Mouse (Mus musculus): Measurements from ENCODE around the gene Chchd1. TPM values are rescaled to one million over a fixed set of nuclear protein-coding genes. Genes with fewer than 3 reads are reported as not detected.
A peak's percentile ranks its signal among the peaks of the same experiment; 100 is the strongest.
"Not testable (repeated sequence)": the region's sequence is repeated elsewhere in the genome, so short reads cannot be mapped to it uniquely, and the experiment has no call there.

Chchd1 gene
- total RNA-seq, 4 experiments from 2014 or later = 44.0 to 50.6 (median 49.5) TPM

- peak in 1 of 2 experiments; percentile 65 for DNase-seq (ENCODE audit: low spot score in 2 of 2)
Measured at GRCm38 (mm10) chr14:20686576-20686975, 16.2 kb upstream of the Chchd1 start.

- DNase-seq (ENCODE audit: low spot score in 2 of 2) = no peak
Measured at GRCm38 (mm10) chr14:20689009-20689408, 13.8 kb upstream of the Chchd1 start.

GRCm38 (mm10) chr14:20691772-20692171 lies 11.0 kb upstream of the Chchd1 start:
- no peak for DNase-seq (ENCODE audit: low spot score in 2 of 2)

GRCm38 (mm10) chr14:20693589-20694101 lies 9.2 kb upstream of the Chchd1 start:
- DNase-seq (ENCODE audit: low spot score in 2 of 2) = no peak

GRCm38 (mm10) chr14:20694185-20694883 lies 8.5 kb upstream of the Chchd1 start:
- no peak for DNase-seq (ENCODE audit: low spot score in 2 of 2)

- peak; percentile 72 to 86 for DNase-seq (ENCODE audit: low spot score in 2 of 2)
Measured at GRCm38 (mm10) chr14:20694884-20695760, 7.7 kb upstream of the Chchd1 start, which contains the start of gene Fut11. Fut11 (plus strand) TSS chr14:20694968.

- DNase-seq (ENCODE audit: low spot score in 2 of 2) = peak in 1 of 2 experiments; percentile 41
Measured at GRCm38 (mm10) chr14:20695761-20696520, 6.9 kb upstream of the Chchd1 start.

- peak in 1 of 2 experiments; percentile 67 for DNase-seq (ENCODE audit: low spot score in 2 of 2)
Measured at GRCm38 (mm10) chr14:20696986-20697385, 5.8 kb upstream of the Chchd1 start.

GRCm38 (mm10) chr14:20698515-20698914 lies 4.3 kb upstream of the Chchd1 start:
- DNase-seq (ENCODE audit: low spot score in 2 of 2) = no peak

- DNase-seq (ENCODE audit: low spot score in 2 of 2) = no peak
Measured at GRCm38 (mm10) chr14:20700362-20700761, 2.4 kb upstream of the Chchd1 start.

GRCm38 (mm10) chr14:20701554-20701953 lies 1.3 kb upstream of the Chchd1 start:
- DNase-seq (ENCODE audit: low spot score in 2 of 2) = no peak

GRCm38 (mm10) chr14:20702096-20702740 lies 588 bp upstream of the Chchd1 start:
- DNase-seq (ENCODE audit: low spot score in 2 of 2) = no peak

GRCm38 (mm10) chr14:20703461-20703860 lies 655 bp downstream of the Chchd1 start:
- not testable (repeated sequence) for DNase-seq (ENCODE audit: low spot score in 2 of 2)

- peak; percentile 85 to 91 for DNase-seq (ENCODE audit: low spot score in 2 of 2)
Measured at GRCm38 (mm10) chr14:20707201-20708190, 4.7 kb downstream of the Chchd1 start, which contains the start of gene Zswim8. Zswim8 (plus strand) TSS chr14:20707552.

- DNase-seq (ENCODE audit: low spot score in 2 of 2) = no peak
Measured at GRCm38 (mm10) chr14:20708239-20708638, 5.4 kb downstream of the Chchd1 start.

GRCm38 (mm10) chr14:20713832-20714231 lies 11.0 kb downstream of the Chchd1 start:
- no peak for DNase-seq (ENCODE audit: low spot score in 2 of 2)

- DNase-seq (ENCODE audit: low spot score in 2 of 2) = no peak
Measured at GRCm38 (mm10) chr14:20718443-20718842, 15.6 kb downstream of the Chchd1 start.

- no peak for DNase-seq (ENCODE audit: low spot score in 2 of 2)
Measured at GRCm38 (mm10) chr14:20719767-20720166, 17.0 kb downstream of the Chchd1 start.

GRCm38 (mm10) chr14:20721371-20721770 lies 18.6 kb downstream of the Chchd1 start:
- no peak for DNase-seq (ENCODE audit: low spot score in 2 of 2)
